Mouse (Mus musculus): ENCODE measurements around the gene Nfib.

Gene Nfib

DNA sequence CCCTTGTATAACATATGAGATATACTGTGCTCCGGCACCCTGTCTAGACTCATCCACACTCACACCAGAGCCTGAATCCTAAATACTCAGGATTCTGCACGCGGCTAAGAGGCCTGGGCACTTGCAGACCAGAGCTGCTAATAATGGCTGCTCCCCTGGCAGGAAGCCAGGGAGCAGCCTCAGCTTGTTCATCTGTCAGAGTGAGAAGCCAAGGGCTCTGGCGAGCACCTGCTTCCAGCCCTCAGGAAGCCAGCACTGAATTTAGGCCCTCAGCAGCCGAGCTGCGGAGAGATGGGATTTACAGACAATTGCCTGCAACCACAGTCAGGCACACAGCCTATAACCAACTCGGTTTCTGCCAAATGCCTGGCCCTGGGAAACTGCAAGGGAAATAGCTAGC is 15.3 kb downstream of the Nfib start:
- DNase-seq (ENCODE audit: low spot score) = no peak

DNA sequence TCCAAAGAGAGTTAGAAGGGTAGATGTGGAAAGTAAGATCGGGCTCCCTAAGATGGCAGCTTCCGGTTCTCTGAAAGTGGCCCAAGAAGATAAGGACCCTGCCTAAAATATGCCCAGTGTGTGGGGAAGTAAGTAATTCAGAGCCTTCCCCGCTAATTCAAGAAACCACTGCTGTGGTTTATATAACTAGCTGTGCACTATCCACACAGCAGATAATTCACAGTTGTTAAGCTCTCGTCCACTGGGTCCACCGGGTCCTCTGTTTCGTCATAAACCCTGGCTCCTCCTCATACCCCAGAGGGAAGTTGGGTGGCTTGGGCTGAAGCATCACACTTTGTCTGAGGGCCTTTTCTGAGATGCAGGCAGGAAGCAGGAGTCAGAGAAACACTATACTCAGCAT is 19.5 kb downstream of the Nfib start:
- DNase-seq (ENCODE audit: low spot score) = no peak

DNA sequence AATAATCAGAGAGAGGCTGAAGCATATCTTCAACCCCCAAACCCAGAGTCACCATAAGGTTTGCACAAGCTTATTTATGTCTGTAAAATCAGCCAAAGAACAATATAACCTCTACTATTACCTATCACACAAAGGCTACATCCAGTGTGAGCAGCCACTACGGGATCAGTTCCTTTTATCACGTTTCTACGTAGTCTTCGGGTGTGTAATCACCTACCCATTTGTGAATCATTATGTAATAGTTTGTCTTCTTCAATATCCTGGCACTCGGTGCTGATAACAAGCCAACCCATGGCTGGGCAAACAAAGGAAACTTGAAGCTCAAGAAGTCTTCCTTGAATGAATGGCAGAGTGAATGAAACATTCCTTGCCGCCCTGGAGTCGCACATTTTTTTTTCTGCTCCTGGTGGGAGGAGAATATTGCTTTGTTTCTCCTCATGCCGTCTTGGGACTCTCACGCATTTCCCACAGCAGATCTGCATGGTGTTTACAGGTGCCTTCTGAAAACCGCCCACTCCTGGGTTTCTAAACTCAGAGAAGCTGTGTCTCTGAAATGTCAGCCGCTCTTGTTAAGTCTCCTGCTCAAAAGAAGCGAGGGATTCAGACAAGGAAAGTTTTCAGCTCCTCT is 21.3 kb downstream of the Nfib start:
- DNase-seq (ENCODE audit: low spot score) = no peak

- DNase-seq (ENCODE audit: low spot score) = no peak
Measured at GRCm38 (mm10) chr4:82683583-82683982, 22.0 kb downstream of the Nfib start.

GRCm38 (mm10) chr4:82676104-82676503 is 29.4 kb downstream of the Nfib start:
- no peak for DNase-seq (ENCODE audit: low spot score)

GRCm38 (mm10) chr4:82667271-82667872 is 38.2 kb downstream of the Nfib start:
- no peak for DNase-seq (ENCODE audit: low spot score)

- DNase-seq (ENCODE audit: low spot score) = no peak
Measured at GRCm38 (mm10) chr4:82664436-82664835, 41.1 kb downstream of the Nfib start.

DNA sequence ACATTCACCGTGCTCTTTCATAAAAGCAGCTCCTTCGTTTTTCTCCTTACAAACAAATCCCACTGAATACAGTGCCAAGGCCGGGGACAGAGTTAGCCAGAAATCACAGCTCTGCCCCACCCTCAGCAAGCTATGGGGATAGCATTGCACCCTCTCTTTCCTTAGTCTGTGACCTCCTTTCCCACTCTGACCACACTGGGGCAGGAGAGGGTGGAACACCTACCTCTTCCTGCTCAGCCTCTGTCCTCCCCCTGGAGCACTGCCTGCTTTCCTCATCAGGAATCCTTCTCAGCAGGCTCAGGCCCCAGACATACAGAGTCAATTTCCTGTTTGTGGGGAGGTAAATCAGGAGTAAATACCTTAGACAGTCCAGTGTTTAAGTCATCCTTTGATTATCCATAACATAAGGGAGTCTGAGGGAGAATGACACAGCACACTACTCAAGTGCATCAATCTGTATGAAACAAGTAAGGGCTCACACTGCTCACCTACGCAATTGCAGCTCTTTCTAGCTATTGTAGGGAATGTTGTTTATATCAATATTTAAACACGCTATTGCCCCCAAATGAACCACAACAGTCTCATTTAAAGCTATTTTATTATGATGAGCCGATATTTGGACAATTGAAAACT is 41.7 kb downstream of the Nfib start:
- no peak for DNase-seq (ENCODE audit: low spot score)

DNA sequence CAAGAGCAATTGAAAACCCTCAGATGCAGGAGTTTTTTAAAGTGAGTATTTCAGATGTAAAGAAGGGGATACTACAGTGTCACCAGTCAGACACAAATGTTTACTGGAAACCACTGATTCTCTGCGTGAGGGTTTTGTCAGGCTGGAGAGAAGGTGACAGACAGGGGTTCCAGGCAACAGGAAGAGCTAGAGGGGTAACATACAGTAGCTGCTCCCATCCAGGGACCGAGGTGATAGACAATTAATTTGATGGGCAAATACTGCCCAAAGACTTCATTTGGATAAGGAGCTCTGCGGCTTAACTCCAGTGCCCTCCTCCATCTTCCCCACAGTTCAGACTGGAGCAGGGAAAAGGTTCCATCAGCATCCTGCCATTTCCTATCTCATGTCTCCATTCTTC is 42.9 kb downstream of the Nfib start:
- no peak for DNase-seq (ENCODE audit: low spot score)

GRCm38 (mm10) chr4:82662222-82662621 is 43.3 kb downstream of the Nfib start:
- DNase-seq (ENCODE audit: low spot score) = no peak

DNA sequence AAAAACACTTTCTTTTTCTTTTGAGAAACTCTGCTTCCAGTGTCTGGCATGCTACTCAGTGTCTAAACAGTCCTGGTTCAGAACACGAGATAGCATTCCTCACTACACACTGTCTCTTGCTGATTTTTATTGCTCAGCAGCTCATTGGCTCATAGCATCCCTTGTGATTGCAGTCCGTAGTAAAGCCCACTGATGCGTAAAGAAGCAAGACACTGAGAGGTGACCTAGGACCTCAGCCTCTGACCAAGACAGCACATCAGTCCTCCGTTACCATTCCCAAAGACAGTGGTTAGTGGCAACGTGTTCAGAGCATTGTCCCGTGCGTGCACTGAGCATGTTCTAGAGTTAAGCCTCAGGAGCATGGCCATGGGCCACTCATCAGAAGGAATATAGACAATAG is 44.3 kb downstream of the Nfib start:
- no peak for DNase-seq (ENCODE audit: low spot score)

DNA sequence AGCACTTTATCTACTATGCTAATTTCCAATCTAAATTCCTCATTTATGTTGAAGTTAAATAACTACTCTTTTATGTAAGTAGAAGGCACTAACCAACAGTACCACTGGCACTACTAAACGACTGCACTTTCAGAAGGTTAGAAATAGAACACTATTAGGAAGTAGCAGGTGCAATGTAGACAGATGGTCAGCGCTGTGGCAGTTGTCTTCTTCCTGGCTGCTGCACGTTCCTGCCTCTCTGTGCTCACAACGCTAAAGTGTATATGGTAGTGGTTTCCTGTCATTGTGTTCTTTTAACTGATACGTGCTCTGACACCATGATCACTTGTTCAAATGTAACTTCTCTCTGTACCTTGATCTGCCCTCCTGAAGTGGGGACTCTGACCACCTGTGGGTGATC is 59.9 kb downstream of the Nfib start:
- no peak for DNase-seq (ENCODE audit: low spot score)

DNA sequence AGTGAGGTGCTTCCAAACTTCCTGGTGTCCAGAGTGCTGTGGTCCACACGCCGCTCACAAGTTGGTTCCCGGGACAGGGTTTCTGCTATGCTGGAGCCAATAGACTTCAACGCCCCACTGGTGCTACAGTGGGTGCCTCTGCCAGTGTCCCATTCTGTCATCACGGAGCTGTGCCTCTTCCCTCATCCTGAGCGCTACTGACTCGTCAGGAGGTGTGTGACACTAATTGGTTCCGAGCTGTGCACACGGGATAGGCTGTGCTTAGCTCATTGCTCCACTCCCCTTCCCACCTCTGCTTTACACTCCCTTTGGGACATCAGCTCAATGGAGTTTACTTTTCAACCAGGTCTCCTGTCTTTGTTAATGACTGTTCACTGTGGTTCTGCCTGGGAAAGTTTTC is 60.8 kb downstream of the Nfib start:
- no peak for DNase-seq (ENCODE audit: low spot score)

DNA sequence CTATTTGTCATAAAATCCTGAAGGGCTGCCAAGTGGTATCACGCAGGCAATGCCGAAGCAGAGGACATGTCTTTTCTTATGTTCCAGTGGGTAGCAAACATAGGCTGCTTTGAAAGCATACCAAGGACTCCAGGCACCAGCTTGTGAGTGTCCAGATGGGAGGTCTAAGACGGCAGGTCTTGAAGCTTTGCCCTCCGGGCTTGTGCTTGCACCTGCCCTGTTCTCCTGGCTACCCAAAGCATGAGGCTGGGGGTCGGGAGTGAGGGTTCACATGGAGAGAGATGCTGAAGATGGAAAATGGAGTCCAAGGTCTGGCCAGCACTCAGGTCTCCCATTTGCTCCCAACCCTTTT is 61.8 kb downstream of the Nfib start:
- no peak for DNase-seq (ENCODE audit: low spot score)

GRCm38 (mm10) chr4:82643022-82643733 is 62.4 kb downstream of the Nfib start:
- no peak for DNase-seq (ENCODE audit: low spot score)

DNA sequence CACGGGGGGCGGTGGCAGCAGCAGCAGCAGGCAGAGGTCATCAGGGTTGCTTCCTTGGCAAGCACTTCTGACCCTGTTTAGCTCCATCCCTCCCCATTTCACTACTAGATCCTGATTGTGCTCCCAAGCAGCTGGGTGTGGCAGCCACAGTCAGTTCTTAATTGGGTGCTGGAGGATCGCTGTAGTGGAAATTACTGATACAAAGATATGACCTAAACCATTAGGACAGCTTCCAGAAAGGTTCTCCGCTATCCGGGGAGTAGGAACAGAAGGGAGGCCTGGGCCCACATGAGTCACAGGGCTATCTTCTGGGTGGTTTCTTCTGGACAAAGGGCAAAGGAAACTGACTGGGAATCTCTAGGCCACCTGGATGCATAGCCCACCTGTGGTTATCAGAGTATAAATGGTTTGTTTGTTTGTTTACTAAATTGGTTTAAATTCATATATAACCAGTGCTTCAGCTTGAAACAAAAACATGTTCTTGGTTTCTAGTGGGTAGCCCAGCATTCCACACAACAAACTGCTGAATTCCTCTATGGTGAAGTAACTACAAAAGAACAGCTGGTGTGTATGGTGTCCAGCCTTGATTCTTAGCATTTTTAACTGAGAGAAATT is 64.4 kb downstream of the Nfib start:
- DNase-seq (ENCODE audit: low spot score) = no peak

DNA sequence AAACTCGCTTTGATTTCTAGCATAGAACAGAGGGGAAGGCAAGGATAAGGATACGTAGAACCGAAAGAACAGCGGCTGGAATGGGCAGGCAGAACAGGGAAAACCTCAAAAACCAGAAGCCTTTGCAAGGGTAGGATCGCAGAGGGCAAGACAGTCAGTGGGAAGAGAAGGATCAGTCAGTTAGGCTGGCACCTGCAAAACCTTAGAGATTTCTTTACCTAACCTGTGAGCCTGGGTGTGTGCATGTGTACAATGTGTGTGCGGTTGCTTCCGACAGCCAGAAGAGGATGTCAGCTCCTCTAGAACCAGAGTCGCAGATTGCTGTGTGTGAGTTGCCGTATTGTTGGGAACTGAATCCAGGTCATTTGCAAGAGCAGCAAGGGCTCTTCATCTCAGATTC is 67.3 kb downstream of the Nfib start:
- no peak for DNase-seq (ENCODE audit: low spot score)

DNA sequence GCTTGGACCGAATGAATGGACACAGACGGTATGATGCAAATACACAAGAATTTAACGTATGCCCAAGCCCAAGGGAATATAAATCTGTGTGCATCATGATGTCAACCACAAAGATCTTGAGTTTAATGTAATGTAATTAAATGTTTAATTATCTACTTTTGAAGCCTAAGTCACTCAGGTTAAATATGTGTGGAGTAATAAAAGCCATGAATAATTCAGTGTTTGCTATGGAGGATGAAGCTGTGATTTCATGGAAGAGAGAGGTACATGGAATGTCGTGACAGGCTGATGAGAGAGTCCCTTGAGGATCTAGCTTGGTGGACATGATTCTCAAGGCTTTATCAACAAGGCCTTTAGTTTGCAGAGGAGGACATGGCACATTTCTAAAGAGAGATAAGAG is 67.9 kb downstream of the Nfib start:
- DNase-seq (ENCODE audit: low spot score) = no peak

DNA sequence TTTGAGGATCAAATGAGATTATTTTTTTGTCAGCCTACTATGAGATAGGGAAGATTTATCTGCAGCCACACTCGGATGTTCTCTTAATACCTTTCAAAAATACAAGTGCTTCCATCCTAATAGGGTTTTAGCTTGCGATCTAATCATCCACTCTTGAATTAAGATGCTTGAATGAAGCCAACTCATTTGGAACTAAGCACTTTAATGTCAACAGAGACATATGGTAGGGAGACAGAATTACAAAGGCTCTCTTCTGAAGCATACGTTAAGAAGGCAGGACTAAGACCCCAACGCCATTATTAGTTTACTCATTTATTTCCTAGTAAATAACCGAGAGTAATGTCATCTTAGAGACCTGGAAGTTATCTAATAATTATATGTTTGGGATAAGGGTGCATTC is 68.9 kb downstream of the Nfib start:
- DNase-seq (ENCODE audit: low spot score) = no peak

DNA sequence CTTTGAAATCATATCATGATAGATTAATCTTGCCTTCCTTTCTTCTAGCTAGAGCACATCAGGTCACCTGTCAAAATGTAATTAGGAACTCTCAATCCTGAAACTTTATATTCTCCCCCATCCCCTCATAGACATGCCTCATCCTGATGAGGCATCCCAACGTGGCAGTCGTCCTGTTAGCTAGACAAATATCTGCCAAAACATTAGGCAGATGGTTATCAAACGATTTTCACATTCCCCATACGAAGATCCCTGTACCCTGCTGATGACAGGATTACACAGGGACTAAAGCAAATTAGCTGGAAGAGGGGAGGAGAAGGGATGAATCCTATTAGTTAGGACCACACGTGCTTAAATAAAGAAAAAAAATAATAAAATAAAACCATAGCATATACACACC is 69.7 kb downstream of the Nfib start:
- no peak for DNase-seq (ENCODE audit: low spot score)

DNA sequence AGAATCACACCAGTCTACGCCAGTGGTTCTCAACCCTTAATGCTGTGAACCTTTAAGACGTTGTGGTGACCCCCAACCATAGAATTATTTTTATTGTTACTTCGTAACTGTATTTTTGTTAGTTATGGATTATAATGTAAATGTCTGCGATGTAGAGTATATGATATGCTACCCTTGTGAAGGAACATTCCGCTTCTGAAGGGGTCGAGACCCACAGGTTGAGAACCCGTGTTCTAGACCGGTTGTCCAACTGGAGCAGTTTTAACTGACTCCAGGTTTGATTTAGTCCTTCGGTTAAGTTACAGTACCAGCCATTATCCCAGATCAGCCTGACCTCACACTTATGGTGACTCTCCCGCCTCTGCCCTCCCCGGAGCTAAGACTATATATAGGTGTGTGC is 70.4 kb downstream of the Nfib start:
- DNase-seq (ENCODE audit: low spot score) = no peak

GRCm38 (mm10) chr4:82634365-82634764 is 71.2 kb downstream of the Nfib start:
- DNase-seq (ENCODE audit: low spot score) = no peak
